Mouse (Mus musculus) intestine, embryonic 15.5 days (tissue): ENCODE measurements at regions not wholly inside any gene's neighbourhood (a gene's known extent, or its start where the extent isn't known, plus 50 kb on each side); places are given as distances from the start of the nearest gene placed in this dataset.

Experiments
- ATAC-seq: fragments of 200-750 bp; cut with Nextera tagmentation; 2 replicates; pipeline ENCODE4 v1.8.0; 2017; ENCODE audit warnings: moderate TSS enrichment, moderate library complexity
- H3K27ac ChIP-seq: fragments of 300-500 bp; sonication (generic); 2 replicates; pipeline ENCODE4 v1.5.1; 2015; ENCODE audit warnings: mild to moderate bottlenecking, inconsistent platforms
- H3K27me3 ChIP-seq: fragments of 300-500 bp; sonication (generic); replicated peaks from 2 replicates; pipeline ENCODE4 v1.6.1; 2015; ENCODE audit warnings: inconsistent platforms
- H3K36me3 ChIP-seq: fragments of 300-500 bp; sonication (generic); 2 replicates; pipeline ENCODE4 v1.6.1; 2015; ENCODE audit warnings: inconsistent platforms
- H3K4me1 ChIP-seq: fragments of 300-500 bp; sonication (generic); replicated peaks from 2 replicates; pipeline ENCODE4 v1.6.1; 2015; ENCODE audit warnings: inconsistent platforms
- H3K4me2 ChIP-seq: fragments of 300-500 bp; sonication (generic); replicated peaks from 2 replicates; pipeline ENCODE4 v1.6.1; 2015; ENCODE audit warnings: mild to moderate bottlenecking, inconsistent platforms
- H3K4me3 ChIP-seq: fragments of 300-500 bp; sonication (generic); replicated peaks from 2 replicates; pipeline ENCODE4 v1.5.1; 2015; ENCODE audit warnings: inconsistent platforms
- H3K9ac ChIP-seq: fragments of 300-500 bp; sonication (generic); 2 replicates; pipeline ENCODE4 v1.6.1; 2015; ENCODE audit warnings: inconsistent platforms
- H3K9me3 ChIP-seq: fragments of 300-500 bp; sonication (generic); 2 replicates; pipeline ENCODE4 v1.6.1; 2016; ENCODE audit warnings: inconsistent platforms
- WGBS: fragments of 180-500 bp; shearing (Covaris S2); methylation state at CpG from one replicate; pipeline ENCODE4 v1.1.7; 2015; 5-methylcytosine and 5-hydroxymethylcytosine counted together

- Histone ChIP-seq H3K4me1 (no peaks in the 10 kb centered on the region), H3K9me3 (no peaks in the 10 kb centered on the region), H3K9ac (no peak overlapping the region), H3K27ac (no peak overlapping the region), H3K36me3 (no peaks in the 10 kb centered on the region), H3K27me3 (no peaks in the 10 kb centered on the region), H3K4me2 (no peak overlapping the region), H3K4me3 (no peak overlapping the region)
- ATAC-seq: no peak
- 80% methylated on average over 2 of the region's 2 CpGs for WGBS
Observed at GRCm38 (mm10) chr12:29179405-29179804, 348.8 kb upstream of the Myt1l start.

GRCm38 (mm10) chr12:29180576-29180975 lies 347.6 kb upstream of the Myt1l start:
- no peaks in the 10 kb centered on the region for H3K36me3 ChIP-seq
- H3K27me3 ChIP-seq: no peaks in the 10 kb centered on the region
- no peak overlapping the region for H3K4me2 ChIP-seq
- no peaks in the 10 kb centered on the region for H3K4me1 ChIP-seq
- no peaks in the 10 kb centered on the region for H3K9me3 ChIP-seq
- ATAC-seq: no peak
- no peak overlapping the region for H3K9ac ChIP-seq
- WGBS: 90% methylated on average over 1 of the region's 1 CpGs
- no peak overlapping the region for H3K4me3 ChIP-seq
- H3K27ac ChIP-seq: no peak overlapping the region

GRCm38 (mm10) chr12:29187619-29188018 lies 340.6 kb upstream of the Myt1l start:
- no peaks in the 10 kb centered on the region for H3K9me3 ChIP-seq
- H3K4me2 ChIP-seq: no peak overlapping the region
- H3K4me3 ChIP-seq: no peak overlapping the region
- no peaks in the 10 kb centered on the region for H3K36me3 ChIP-seq
- no peak overlapping the region for H3K27ac ChIP-seq
- H3K27me3 ChIP-seq: no peaks in the 10 kb centered on the region
- WGBS: 57% methylated on average over 4 of the region's 4 CpGs
- no peaks in the 10 kb centered on the region for H3K4me1 ChIP-seq
- H3K9ac ChIP-seq: no peak overlapping the region
- ATAC-seq: no peak

GRCm38 (mm10) chr12:29192391-29192790 lies 335.8 kb upstream of the Myt1l start:
- ATAC-seq: no peak
- H3K36me3 ChIP-seq: no peaks in the 10 kb centered on the region
- no peak overlapping the region for H3K27ac ChIP-seq
- 85% methylated on average over 3 of the region's 3 CpGs for WGBS
- H3K9ac ChIP-seq: no peak overlapping the region
- no peak overlapping the region for H3K4me3 ChIP-seq
- no peaks in the 10 kb centered on the region for H3K27me3 ChIP-seq
- no peaks in the 10 kb centered on the region for H3K4me1 ChIP-seq
- H3K9me3 ChIP-seq: no peaks in the 10 kb centered on the region
- no peak overlapping the region for H3K4me2 ChIP-seq

- Histone ChIP-seq H3K36me3 (no peaks in the 10 kb centered on the region), H3K4me1 (no peaks in the 10 kb centered on the region), H3K4me3 (no peak overlapping the region), H3K4me2 (no peak overlapping the region), H3K27ac (no peak overlapping the region), H3K9ac (no peak overlapping the region), H3K27me3 (no peaks in the 10 kb centered on the region), H3K9me3 (no peaks in the 10 kb centered on the region)
- no peak for ATAC-seq
- WGBS: 58% methylated on average over 3 of the region's 3 CpGs
Observed at GRCm38 (mm10) chr12:29211946-29212345, 316.2 kb upstream of the Myt1l start.

GRCm38 (mm10) chr12:29213625-29214024 lies 314.6 kb upstream of the Myt1l start:
- Histone ChIP-seq H3K4me3 (no peak overlapping the region), H3K4me2 (no peak overlapping the region), H3K36me3 (no peaks in the 10 kb centered on the region), H3K9me3 (no peaks in the 10 kb centered on the region), H3K27ac (no peak overlapping the region), H3K4me1 (no peaks in the 10 kb centered on the region), H3K27me3 (no peaks in the 10 kb centered on the region), H3K9ac (no peak overlapping the region)
- ATAC-seq: no peak
- WGBS: 90% methylated on average over 1 of the region's 1 CpGs

- no peaks in the 10 kb centered on the region for H3K9me3 ChIP-seq
- 84% methylated on average over 6 of the region's 6 CpGs for WGBS
- ATAC-seq: no peak
Observed at GRCm38 (mm10) chr12:29222099-29222498, 306.1 kb upstream of the Myt1l start.

GRCm38 (mm10) chr12:29226001-29226400 lies 302.2 kb upstream of the Myt1l start:
- Histone ChIP-seq H3K4me2 (no peak overlapping the region), H3K36me3 (no peaks in the 10 kb centered on the region), H3K4me3 (no peak overlapping the region), H3K9me3 (no peaks in the 10 kb centered on the region), H3K4me1 (no peaks in the 10 kb centered on the region), H3K27ac (no peak overlapping the region), H3K9ac (no peak overlapping the region), H3K27me3 (no peaks in the 10 kb centered on the region)
- WGBS: 57% methylated on average over 1 of the region's 1 CpGs
- no peak for ATAC-seq

More at GRCm38 (mm10) chr12:29222099-29222498, 306.1 kb upstream of the Myt1l start:
- H3K27me3 ChIP-seq: no peaks in the 10 kb centered on the region
- H3K36me3 ChIP-seq: no peaks in the 10 kb centered on the region
- no peak overlapping the region for H3K27ac ChIP-seq
- no peaks in the 10 kb centered on the region for H3K4me1 ChIP-seq
- no peak overlapping the region for H3K4me2 ChIP-seq
- H3K4me3 ChIP-seq: no peak overlapping the region
- H3K9ac ChIP-seq: no peak overlapping the region

GRCm38 (mm10) chr12:29232492-29233447 lies 295.4 kb upstream of the Myt1l start:
- H3K4me3 ChIP-seq: no peak overlapping the region
- H3K4me2 ChIP-seq: no peak overlapping the region
- H3K9ac ChIP-seq: no peak overlapping the region
- no peaks in the 10 kb centered on the region for H3K9me3 ChIP-seq
- no peaks in the 10 kb centered on the region for H3K4me1 ChIP-seq
- no peak for ATAC-seq
- H3K27ac ChIP-seq: no peak overlapping the region
- WGBS: 43% methylated on average over 16 of the region's 16 CpGs
- no peaks in the 10 kb centered on the region for H3K36me3 ChIP-seq
- no peaks in the 10 kb centered on the region for H3K27me3 ChIP-seq

GRCm38 (mm10) chr12:29236496-29236895 lies 291.7 kb upstream of the Myt1l start:
- no peaks in the 10 kb centered on the region for H3K9me3 ChIP-seq
- H3K9ac ChIP-seq: no peak overlapping the region
- no peak for ATAC-seq
- H3K4me2 ChIP-seq: no peak overlapping the region
- no peaks in the 10 kb centered on the region for H3K36me3 ChIP-seq
- no peak overlapping the region for H3K4me3 ChIP-seq
- no peaks in the 10 kb centered on the region for H3K27me3 ChIP-seq
- WGBS: 85% methylated on average over 2 of the region's 2 CpGs
- no peak overlapping the region for H3K27ac ChIP-seq
- 0 out of 2 replicates have a peak, but pooled peaks cover 3% of the 10 kb centered on the region for H3K4me1 ChIP-seq

- H3K9me3 ChIP-seq: no peaks in the 10 kb centered on the region
- no peaks in the 10 kb centered on the region for H3K36me3 ChIP-seq
- no peak for ATAC-seq
- H3K4me2 ChIP-seq: no peak overlapping the region
- no peak overlapping the region for H3K27ac ChIP-seq
- H3K9ac ChIP-seq: no peak overlapping the region
- 0 out of 2 replicates have a peak, but pooled peaks cover 3% of the 10 kb centered on the region for H3K4me1 ChIP-seq
- H3K4me3 ChIP-seq: no peak overlapping the region
- no peaks in the 10 kb centered on the region for H3K27me3 ChIP-seq
- WGBS: 34% methylated on average over 5 of the region's 5 CpGs
Observed at GRCm38 (mm10) chr12:29237516-29237915, 290.7 kb upstream of the Myt1l start.

- Histone ChIP-seq H3K4me2 (no peak overlapping the region), H3K9me3 (no peaks in the 10 kb centered on the region), H3K36me3 (no peaks in the 10 kb centered on the region), H3K9ac (no peak overlapping the region), H3K4me3 (no peak overlapping the region), H3K27ac (no peak overlapping the region), H3K4me1 (0 out of 2 replicates have a peak, but pooled peaks cover 3% of the 10 kb centered on the region), H3K27me3 (no peaks in the 10 kb centered on the region)
- 60% methylated on average over 3 of the region's 3 CpGs for WGBS
- ATAC-seq: peak; percentile 60
Observed at GRCm38 (mm10) chr12:29239482-29239881, 288.7 kb upstream of the Myt1l start.

- H3K4me1 ChIP-seq: 0 out of 2 replicates have a peak, but pooled peaks cover 3% of the 10 kb centered on the region
- no peaks in the 10 kb centered on the region for H3K9me3 ChIP-seq
- no peak overlapping the region for H3K27ac ChIP-seq
- no peaks in the 10 kb centered on the region for H3K36me3 ChIP-seq
- ATAC-seq: peak; percentile 86
- no peak overlapping the region for H3K4me2 ChIP-seq
- H3K27me3 ChIP-seq: no peaks in the 10 kb centered on the region
- H3K4me3 ChIP-seq: no peak overlapping the region
- H3K9ac ChIP-seq: no peak overlapping the region
- 18% methylated on average over 5 of the region's 5 CpGs for WGBS
Observed at GRCm38 (mm10) chr12:29239975-29240374, 288.2 kb upstream of the Myt1l start.
